ENCODE assay signal across 18 mouse cellular contexts in genomic region chr6:71966683-71967303, GRCm38 (mm10). TPM values are rescaled to one million over a fixed set of nuclear protein-coding genes. Genes with fewer than 3 reads are reported as not detected.
A peak's percentile ranks its signal among the peaks of the same experiment; 100 is the strongest.
DNase-seq lines count a peak whose midpoint lies in the region; ATAC-seq and TF ChIP-seq lines count a peak whose summit lies in the region.
"Had no signal": no experiment of that assay in that cellular context is flagged by ENCODE, and none has a peak within 500 bp of the region (broad histone marks: within the 10 kb centered on the region; RNA-seq: fewer than 3 reads in every experiment).

No protein-coding gene starts in this region.

- H3K27me3 ChIP-seq in liver, postnatal 0 days (ENCODE audit: insufficient read depth, low read length) = no peaks in the 10 kb centered on the region
- no peaks in the 10 kb centered on the region for H3K27me3 ChIP-seq in liver, embryonic 11.5 days (replicated peaks; ENCODE audit: control insufficient read depth, insufficient read depth, low read length)
- no peaks in the 10 kb centered on the region for H3K27me3 ChIP-seq in lung, embryonic 15.5 days
- H3K27me3 ChIP-seq in lung, postnatal 0 days (replicated peaks; ENCODE audit: insufficient read depth, low read length) = no peaks in the 10 kb centered on the region
- no peaks in the 10 kb centered on the region for H3K27me3 ChIP-seq in hindbrain, embryonic 12.5 days
- H3K27me3 ChIP-seq: embryonic facial prominence, embryonic 12.5 days; forebrain, embryonic 12.5 days; heart, embryonic 12.5 days; hindbrain, embryonic 15.5 days had no signal

- H3K27ac ChIP-seq in liver, postnatal 0 days (ENCODE audit: low read depth) = no peak overlapping the region
- no peak overlapping the region for H3K27ac ChIP-seq in liver, embryonic 11.5 days (ENCODE audit: low read depth, low read length)
- H3K27ac ChIP-seq in lung, embryonic 15.5 days = peak overlapping the region; percentile 44; the same call in 1 of the 2 replicates
- no peak overlapping the region for H3K27ac ChIP-seq in lung, postnatal 0 days (ENCODE audit: low read length)
- no peak overlapping the region for H3K27ac ChIP-seq in hindbrain, embryonic 12.5 days
- H3K27ac ChIP-seq: embryonic facial prominence, embryonic 12.5 days; forebrain, embryonic 12.5 days; hindbrain, embryonic 10.5 days; hindbrain, embryonic 15.5 days had no signal

- H3K4me1 ChIP-seq in liver, postnatal 0 days (ENCODE audit: insufficient read depth) = peaks cover 6% of the 10 kb centered on the region; the same call in 1 of the 2 replicates
- H3K4me1 ChIP-seq in liver, embryonic 11.5 days (replicated peaks; ENCODE audit: control insufficient read depth, insufficient read depth, low read length) = peaks cover 10% of the 10 kb centered on the region
- H3K4me1 ChIP-seq in lung, embryonic 15.5 days = no peaks in the 10 kb centered on the region
- H3K4me1 ChIP-seq in lung, postnatal 0 days (ENCODE audit: insufficient read depth, low read depth, low read length) = no peaks in the 10 kb centered on the region
- H3K4me1 ChIP-seq in hindbrain, embryonic 12.5 days = no peaks in the 10 kb centered on the region
- H3K4me1 ChIP-seq: embryonic facial prominence, embryonic 12.5 days; forebrain, embryonic 12.5 days; hindbrain, embryonic 10.5 days; hindbrain, embryonic 15.5 days had no signal

- H3K4me2 ChIP-seq in liver, postnatal 0 days (ENCODE audit: low read depth, low read length) = no peak overlapping the region
- no peak overlapping the region for H3K4me2 ChIP-seq in liver, embryonic 11.5 days
- no peak overlapping the region for H3K4me2 ChIP-seq in lung, embryonic 15.5 days
- no peak overlapping the region for H3K4me2 ChIP-seq in lung, postnatal 0 days (replicated peaks; ENCODE audit: low read depth, low read length)
- H3K4me2 ChIP-seq in hindbrain, embryonic 12.5 days (replicated peaks) = no peak overlapping the region
- H3K4me2 ChIP-seq: embryonic facial prominence, embryonic 12.5 days; forebrain, embryonic 12.5 days; heart, embryonic 12.5 days; hindbrain, embryonic 15.5 days had no signal

- no peak overlapping the region for H3K9ac ChIP-seq in liver, postnatal 0 days (replicated peaks)
- H3K9ac ChIP-seq in liver, embryonic 11.5 days (ENCODE audit: low read depth, low read length) = no peak overlapping the region
- H3K9ac ChIP-seq in lung, embryonic 15.5 days = no peak overlapping the region
- H3K9ac ChIP-seq in lung, postnatal 0 days (replicated peaks; ENCODE audit: low read depth) = no peak overlapping the region
- H3K9ac ChIP-seq in hindbrain, embryonic 12.5 days = no peak overlapping the region
- H3K9ac ChIP-seq: embryonic facial prominence, embryonic 12.5 days; forebrain, embryonic 12.5 days; heart, embryonic 12.5 days; hindbrain, embryonic 15.5 days had no signal

- no peak for TF ChIP-seq EP300 in liver, postnatal 0 days (IDR thresholded peaks at IDR 0.05; ENCODE audit: low read depth)
- peak; percentile 29; the same call in 1 of the 2 replicates for TF ChIP-seq EP300 in lung, postnatal 0 days (IDR thresholded peaks at IDR 0.05)

- H3K4me3 ChIP-seq in liver, postnatal 0 days (ENCODE audit: low read depth, low read length) = no peak overlapping the region
- H3K4me3 ChIP-seq in liver, embryonic 11.5 days (ENCODE audit: low read depth, low read length) = no peak overlapping the region
- no peak overlapping the region for H3K4me3 ChIP-seq in lung, embryonic 15.5 days
- no peak overlapping the region for H3K4me3 ChIP-seq in lung, postnatal 0 days (ENCODE audit: low read depth, low read length)
- no peak overlapping the region for H3K4me3 ChIP-seq in hindbrain, embryonic 12.5 days
- H3K4me3 ChIP-seq: embryonic facial prominence, embryonic 12.5 days; forebrain, embryonic 12.5 days; heart, embryonic 12.5 days; hindbrain, embryonic 10.5 days; hindbrain, embryonic 15.5 days had no signal

- 78% methylated on average over 5 of the region's 5 CpGs for WGBS in liver, postnatal 0 days (ENCODE audit: insufficient replicate concordance)
- WGBS in liver, embryonic 11.5 days = 88% methylated on average over 5 of the region's 5 CpGs
- WGBS in lung, embryonic 15.5 days = 57% methylated on average over 5 of the region's 5 CpGs
- WGBS in lung, postnatal 0 days = 55% methylated on average over 5 of the region's 5 CpGs
- 87% methylated on average over 5 of the region's 5 CpGs for WGBS in hindbrain, embryonic 12.5 days

- ATAC-seq in liver, postnatal 0 days = peak; percentile 51
- ATAC-seq in liver, embryonic 11.5 days (replicated peaks; ENCODE audit: low FRiP score) = no peak
- ATAC-seq in lung, embryonic 15.5 days (ENCODE audit: borderline replicate concordance, extremely low read depth, low FRiP score, low TSS enrichment) = peak; percentile 60; the same call in 1 of the 2 replicates
- ATAC-seq in lung, postnatal 0 days = peak; percentile 83
- ATAC-seq in hindbrain, embryonic 12.5 days (ENCODE audit: low FRiP score) = no peak
- ATAC-seq: forebrain, embryonic 16.5 days had no signal

- H3K36me3 ChIP-seq in liver, postnatal 0 days (replicated peaks; ENCODE audit: insufficient read depth, low read length) = peaks cover 60% of the 10 kb centered on the region
- H3K36me3 ChIP-seq in liver, embryonic 11.5 days (ENCODE audit: control insufficient read depth, insufficient read depth, low read length) = peaks cover 39% of the 10 kb centered on the region
- peaks cover 32% of the 10 kb centered on the region for H3K36me3 ChIP-seq in lung, embryonic 15.5 days
- peaks cover 6% of the 10 kb centered on the region; the same call in 1 of the 2 replicates for H3K36me3 ChIP-seq in lung, postnatal 0 days (ENCODE audit: insufficient read depth, low read length)
- peaks cover 56% of the 10 kb centered on the region for H3K36me3 ChIP-seq in hindbrain, embryonic 12.5 days

- H3K9me3 ChIP-seq in liver, postnatal 0 days (ENCODE audit: low read length) = no peaks in the 10 kb centered on the region
- H3K9me3 ChIP-seq in liver, embryonic 11.5 days (ENCODE audit: control insufficient read depth, low read length) = no peaks in the 10 kb centered on the region
- H3K9me3 ChIP-seq in lung, embryonic 15.5 days = no peaks in the 10 kb centered on the region
- H3K9me3 ChIP-seq in lung, postnatal 0 days (ENCODE audit: low read length) = no peaks in the 10 kb centered on the region
- H3K9me3 ChIP-seq in hindbrain, embryonic 12.5 days (replicated peaks) = no peaks in the 10 kb centered on the region
- H3K9me3 ChIP-seq: embryonic facial prominence, embryonic 12.5 days; forebrain, embryonic 12.5 days; heart, embryonic 12.5 days; hindbrain, embryonic 10.5 days; hindbrain, embryonic 15.5 days had no signal

- no peak for DNase-seq in liver, postnatal 0 days
- no peak for DNase-seq in liver, embryonic 11.5 days (ENCODE audit: low spot score)
- no peak for DNase-seq in lung, postnatal 4 days
- DNase-seq in lung, postnatal 0 days (ENCODE audit: low spot score) = peak; percentile 42
- DNase-seq: adrenal gland, adult 8-10 months; cerebellum, adult 11 months; cerebellum, adult 8-10 months; cerebellum, postnatal 14 days; embryo, embryonic 11 days; gastrocnemius, postnatal 14 days had no signal

- TF ChIP-seq CTCF in liver, postnatal 0 days (IDR thresholded peaks at IDR 0.05; ENCODE audit: low read depth) = no peak
- no peak for TF ChIP-seq CTCF in lung, postnatal 0 days (IDR thresholded peaks at IDR 0.05)

RNA-seq across cellular contexts. Expression of gene Polr1a, which starts 57.9 kb away (rescaled TPM):
- 8.0 and 10.0 TPM in 2 replicates for polyA plus RNA-seq in liver, postnatal 0 days (2015; fragmentation: Nextera tagmentation; extraction: Ambion mirVana)
- polyA plus RNA-seq in liver, embryonic 11.5 days (2014; fragmentation: Nextera tagmentation; extraction: Ambion mirVana) = 45.7 and 52.4 TPM in 2 replicates
- 29.0 and 35.1 TPM in 2 replicates for polyA plus RNA-seq in lung, embryonic 15.5 days (2015; fragmentation: Nextera tagmentation; extraction: Ambion mirVana)
- 6.1 and 7.6 TPM in 2 replicates for polyA plus RNA-seq in lung, postnatal 0 days (2015; fragmentation: Nextera tagmentation; extraction: Ambion mirVana)
- 31.5 and 32.5 TPM in 2 replicates for polyA plus RNA-seq in hindbrain, embryonic 12.5 days (2016; fragmentation: Nextera tagmentation; extraction: Ambion mirVana)

RNA-seq across cellular contexts. Expression of gene Ptcd3, which starts 58.2 kb away (rescaled TPM):
- 30.4 and 32.0 TPM in 2 replicates for polyA plus RNA-seq in liver, postnatal 0 days (2015; fragmentation: Nextera tagmentation; extraction: Ambion mirVana)
- polyA plus RNA-seq in liver, embryonic 11.5 days (2014; fragmentation: Nextera tagmentation; extraction: Ambion mirVana) = 151 and 174 TPM in 2 replicates
- 92.4 and 95.0 TPM in 2 replicates for polyA plus RNA-seq in lung, embryonic 15.5 days (2015; fragmentation: Nextera tagmentation; extraction: Ambion mirVana)
- polyA plus RNA-seq in lung, postnatal 0 days (2015; fragmentation: Nextera tagmentation; extraction: Ambion mirVana) = 25.0 and 27.8 TPM in 2 replicates
- 102 and 108 TPM in 2 replicates for polyA plus RNA-seq in hindbrain, embryonic 12.5 days (2016; fragmentation: Nextera tagmentation; extraction: Ambion mirVana)

Comparison
In these comparisons a context has a peak if more than half of its experiments do, and no peak if none do; other contexts are left out.
1. ATAC-seq: peak in liver, postnatal 0 days (single experiment), lung, embryonic 15.5 days (single experiment) and lung, postnatal 0 days (single experiment); none in liver, embryonic 11.5 days (single experiment) and hindbrain, embryonic 12.5 days (single experiment).